Mouse (Mus musculus): ENCODE results near the gene Odf3l2. TPM values are rescaled to one million over a fixed set of nuclear protein-coding genes. Genes with fewer than 3 reads are reported as not detected.

Gene Odf3l2
- polyA plus RNA-seq, 1 experiment from 2014 or later = not detected

GRCm38 (mm10) chr10:79614305-79614643 lies 31.3 kb downstream of the Odf3l2 start:
- no peak for TF ChIP-seq CTCF (IDR thresholded peaks at IDR 0.05; ENCODE audit: low read depth)
- no peak for TF ChIP-seq EP300 (optimal IDR thresholded peaks at IDR 0.05)
- Histone ChIP-seq H3K9ac (ENCODE audit: low read length) (no peak overlapping the region), H3K4me2 (replicated peaks; ENCODE audit: low read depth) (peak overlapping the region; percentile 89), H3K9me3 (ENCODE audit: control insufficient read depth, low read length) (no peaks in the 10 kb centered on the region), H3K4me3 (ENCODE audit: low read depth, low read length) (no peak overlapping the region), H3K4me1 (replicated peaks; ENCODE audit: control insufficient read depth, insufficient read depth) (peaks cover 3% of the 10 kb centered on the region; the same call in 1 of the 2 replicates), H3K36me3 (ENCODE audit: control insufficient read depth, insufficient read depth, low read length) (no peaks in the 10 kb centered on the region), H3K27me3 (ENCODE audit: control insufficient read depth, insufficient read depth, low read length) (peaks cover 8% of the 10 kb centered on the region; the same call in 1 of the 2 replicates), H3K27ac (replicated peaks) (no peak overlapping the region)
- DNase-seq (ENCODE audit: low spot score) (no peak), ATAC-seq (ENCODE audit: low FRiP score, low TSS enrichment) (no peak; the same call in 1 of the 2 replicates)
- WGBS = 69% methylated on average over 1 of the region's 1 CpGs

- Histone ChIP-seq H3K4me1 (replicated peaks; ENCODE audit: control insufficient read depth, insufficient read depth) (peaks cover 3% of the 10 kb centered on the region; the same call in 1 of the 2 replicates), H3K27me3 (ENCODE audit: control insufficient read depth, insufficient read depth, low read length) (peaks cover 8% of the 10 kb centered on the region; the same call in 1 of the 2 replicates)
Observed at GRCm38 (mm10) chr10:79613578-79614304, 31.8 kb downstream of the Odf3l2 start, which contains the start of gene C2cd4c. Gene C2cd4c (minus strand): TSS chr10:79614025.

GRCm38 (mm10) chr10:79612192-79613135 lies 33.1 kb downstream of the Odf3l2 start:
- Histone ChIP-seq H3K27ac (replicated peaks) (no peak overlapping the region), H3K27me3 (ENCODE audit: control insufficient read depth, insufficient read depth, low read length) (peaks cover 8% of the 10 kb centered on the region; the same call in 1 of the 2 replicates), H3K4me2 (replicated peaks; ENCODE audit: low read depth) (peak overlapping the region; percentile 5; the same call in 1 of the 2 replicates), H3K4me3 (ENCODE audit: low read depth, low read length) (no peak overlapping the region), H3K4me1 (replicated peaks; ENCODE audit: control insufficient read depth, insufficient read depth) (peaks cover 3% of the 10 kb centered on the region; the same call in 1 of the 2 replicates), H3K9me3 (ENCODE audit: control insufficient read depth, low read length) (no peaks in the 10 kb centered on the region), H3K9ac (ENCODE audit: low read length) (no peak overlapping the region), H3K36me3 (ENCODE audit: control insufficient read depth, insufficient read depth, low read length) (no peaks in the 10 kb centered on the region)
- WGBS = 18% methylated on average over 51 of the region's 51 CpGs
- TF ChIP-seq CTCF (IDR thresholded peaks at IDR 0.05; ENCODE audit: low read depth) (peak; percentile 67), EP300 (optimal IDR thresholded peaks at IDR 0.05) (no peak)
- ATAC-seq (ENCODE audit: low FRiP score, low TSS enrichment) = no peak
- peak; percentile 43 for DNase-seq (ENCODE audit: low spot score)

More at GRCm38 (mm10) chr10:79613578-79614304, 31.8 kb downstream of the Odf3l2 start, which contains the start of gene C2cd4c:
- Histone ChIP-seq H3K9ac (ENCODE audit: low read length) (peak within 1 kb of the TSS; percentile 48), H3K27ac (replicated peaks) (no peak within 1 kb of the TSS), H3K9me3 (ENCODE audit: control insufficient read depth, low read length) (no peaks in the 10 kb centered on the region), H3K36me3 (ENCODE audit: control insufficient read depth, insufficient read depth, low read length) (no peaks in the 10 kb centered on the region), H3K4me3 (ENCODE audit: low read depth, low read length) (peak within 1 kb of the TSS; percentile 49), H3K4me2 (replicated peaks; ENCODE audit: low read depth) (peak within 1 kb of the TSS; percentile 89)
- ATAC-seq (ENCODE audit: low FRiP score, low TSS enrichment) (peak; percentile 83), DNase-seq (ENCODE audit: low spot score) (peak; percentile 86)
- no peak for TF ChIP-seq EP300 (optimal IDR thresholded peaks at IDR 0.05)
- TF ChIP-seq CTCF (IDR thresholded peaks at IDR 0.05; ENCODE audit: low read depth) = no peak
- WGBS = under 1% methylated on average over 58 of the region's 60 CpGs

- no peak for ATAC-seq (ENCODE audit: low FRiP score, low TSS enrichment)
- Histone ChIP-seq H3K27me3 (ENCODE audit: control insufficient read depth, insufficient read depth, low read length) (peaks cover 8% of the 10 kb centered on the region; the same call in 1 of the 2 replicates), H3K4me2 (replicated peaks; ENCODE audit: low read depth) (no peak overlapping the region), H3K4me3 (ENCODE audit: low read depth, low read length) (no peak overlapping the region), H3K9me3 (ENCODE audit: control insufficient read depth, low read length) (no peaks in the 10 kb centered on the region), H3K4me1 (replicated peaks; ENCODE audit: control insufficient read depth, insufficient read depth) (peaks cover 3% of the 10 kb centered on the region; the same call in 1 of the 2 replicates), H3K9ac (ENCODE audit: low read length) (no peak overlapping the region), H3K27ac (replicated peaks) (no peak overlapping the region), H3K36me3 (ENCODE audit: control insufficient read depth, insufficient read depth, low read length) (no peaks in the 10 kb centered on the region)
- TF ChIP-seq EP300 (optimal IDR thresholded peaks at IDR 0.05) (no peak), CTCF (IDR thresholded peaks at IDR 0.05; ENCODE audit: low read depth) (no peak)
- 52% methylated on average over 5 of the region's 5 CpGs for whole genome bisulfite sequencing
- no peak for DNase-seq (ENCODE audit: low spot score)
Observed at GRCm38 (mm10) chr10:79611296-79611695, 34.2 kb downstream of the Odf3l2 start.

GRCm38 (mm10) chr10:79609276-79609675 lies 36.3 kb downstream of the Odf3l2 start:
- H3K27ac ChIP-seq (replicated peaks) = no peak overlapping the region
- H3K4me3 ChIP-seq (ENCODE audit: low read depth, low read length) = no peak overlapping the region
- ATAC-seq (ENCODE audit: low FRiP score, low TSS enrichment) = no peak
- TF ChIP-seq CTCF (IDR thresholded peaks at IDR 0.05; ENCODE audit: low read depth) = no peak
- TF ChIP-seq EP300 (optimal IDR thresholded peaks at IDR 0.05) = no peak
- H3K36me3 ChIP-seq (ENCODE audit: control insufficient read depth, insufficient read depth, low read length) = no peaks in the 10 kb centered on the region
- 82% methylated on average over 3 of the region's 3 CpGs for WGBS
- H3K4me1 ChIP-seq (replicated peaks; ENCODE audit: control insufficient read depth, insufficient read depth) = peaks cover 3% of the 10 kb centered on the region; the same call in 1 of the 2 replicates
- no peaks in the 10 kb centered on the region for H3K9me3 ChIP-seq (ENCODE audit: control insufficient read depth, low read length)
- no peak overlapping the region for H3K9ac ChIP-seq (ENCODE audit: low read length)
- no peak overlapping the region for H3K4me2 ChIP-seq (replicated peaks; ENCODE audit: low read depth)
- no peak for DNase-seq (ENCODE audit: low spot score)
- H3K27me3 ChIP-seq (ENCODE audit: control insufficient read depth, insufficient read depth, low read length) = peaks cover 8% of the 10 kb centered on the region; the same call in 1 of the 2 replicates
